8 mouse cellular contexts compared by ENCODE assay signal in the genomic region with DNA sequence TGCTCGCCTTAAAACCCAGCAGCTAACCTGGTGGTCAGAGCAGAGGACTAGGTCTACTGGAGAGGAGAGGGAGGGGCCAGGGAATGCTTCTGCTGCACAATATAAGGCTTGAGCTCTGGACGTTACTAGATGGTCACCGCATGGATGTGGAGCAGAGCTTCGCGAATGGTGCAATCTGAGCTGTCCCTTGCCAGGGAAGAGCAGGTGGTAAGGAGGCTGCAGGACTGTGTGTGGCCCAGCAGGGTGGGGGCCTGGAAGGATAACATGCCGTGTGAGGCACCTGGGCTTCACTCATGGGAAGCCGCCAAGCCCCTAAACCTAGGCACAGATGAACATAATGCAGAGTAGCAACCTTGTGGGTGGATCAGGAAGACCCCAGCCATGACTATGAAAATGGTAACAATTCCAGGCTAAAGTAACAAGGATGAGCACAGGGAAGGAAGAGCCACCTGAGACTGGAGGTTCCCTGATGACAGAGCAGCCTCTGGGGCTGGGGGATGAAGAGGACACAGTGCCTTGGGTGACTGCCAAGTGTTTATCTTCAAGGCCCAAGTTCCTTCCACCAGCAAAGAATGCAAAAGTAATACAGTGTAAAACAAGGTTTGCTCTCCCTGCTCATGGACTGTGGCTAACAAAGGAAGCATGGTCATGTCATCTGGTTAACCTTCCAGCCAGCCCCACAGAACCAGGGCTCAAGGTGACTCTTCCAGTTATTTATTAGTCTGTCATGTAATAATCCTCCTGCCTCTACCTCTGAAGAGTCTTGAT. TPM values are rescaled to one million over a fixed set of nuclear protein-coding genes. Genes with fewer than 3 reads are reported as not detected.
DNase-seq lines count a peak whose midpoint lies in the region; ATAC-seq and TF ChIP-seq lines count a peak whose summit lies in the region.

No protein-coding gene starts in this region.

- no peaks in the 10 kb centered on the region for H3K27me3 ChIP-seq in midbrain, embryonic 14.5 days (ENCODE audit: control insufficient read depth, insufficient read depth, low read length)
- no peaks in the 10 kb centered on the region for H3K27me3 ChIP-seq in thymus, adult 2 months (ENCODE audit: control insufficient read depth, insufficient read depth, low read length)

- H3K36me3 ChIP-seq in midbrain, embryonic 14.5 days (ENCODE audit: control insufficient read depth, insufficient read depth, low read length), result 0 out of 2 replicates have a peak, but pooled peaks cover 7% of the 10 kb centered on the region
- H3K36me3 ChIP-seq in thymus, adult 2 months (ENCODE audit: control insufficient read depth, insufficient read depth, low read length), result no peaks in the 10 kb centered on the region

- TF ChIP-seq CTCF in thymus, adult 2 months (IDR thresholded peaks at IDR 0.05; ENCODE audit: borderline replicate concordance, control insufficient read depth, extremely low read depth, insufficient read depth, low read length, poor library complexity), result no peak

- no peaks in the 10 kb centered on the region for H3K9me3 ChIP-seq in midbrain, embryonic 14.5 days (ENCODE audit: control insufficient read depth, low read length)

- peak overlapping the region; percentile 52; the same call in 1 of the 2 replicates for H3K27ac ChIP-seq in midbrain, embryonic 14.5 days (replicated peaks; ENCODE audit: low read depth, low read length)
- no peak overlapping the region for H3K27ac ChIP-seq in thymus, adult 2 months (ENCODE audit: control insufficient read depth, insufficient read depth, low read length)

- peaks cover 47% of the 10 kb centered on the region for H3K4me1 ChIP-seq in midbrain, embryonic 14.5 days (ENCODE audit: control insufficient read depth, insufficient read depth, low read length)
- H3K4me1 ChIP-seq in thymus, adult 2 months (replicated peaks; ENCODE audit: control insufficient read depth, insufficient read depth, low read length), result no peaks in the 10 kb centered on the region

- no peak for TF ChIP-seq POLR2A in thymus, adult 2 months (IDR thresholded peaks at IDR 0.05; ENCODE audit: control insufficient read depth, extremely low read depth, insufficient read depth, low read length, poor library complexity)

- peak; percentile 45 to 76 for DNase-seq in adrenal gland, adult (ENCODE audit: inconsistent age in 2 of 2, low spot score in 1 of 2)
- no peak for DNase-seq in adrenal gland, adult 8-10 months
- peak; percentile 29 for DNase-seq in right cerebral cortex, postnatal 25 days
- no peak for DNase-seq in right cerebral cortex, postnatal 4 days
- DNase-seq in kidney, adult 11 months, result peak; percentile 49
- peak; percentile 21 for DNase-seq in midbrain, embryonic 14.5 days
- no peak for DNase-seq in thymus, adult 2 months
- no peak for DNase-seq in Muller cell, postnatal 12 days (ENCODE audit: inconsistent ontology term)

- H3K4me3 ChIP-seq in midbrain, embryonic 14.5 days (replicated peaks; ENCODE audit: low read depth, low read length), result peak overlapping the region; percentile 54
- no peak overlapping the region for H3K4me3 ChIP-seq in thymus, adult 2 months (ENCODE audit: control insufficient read depth, insufficient read depth, low read length)

- H3K9ac ChIP-seq in midbrain, embryonic 14.5 days (replicated peaks; ENCODE audit: low read length), result peak overlapping the region; percentile 59

- no peak for ATAC-seq in midbrain, embryonic 14.5 days (ENCODE audit: low FRiP score, low TSS enrichment)

- WGBS in midbrain, embryonic 14.5 days, result 61% methylated on average over 7 of the region's 7 CpGs
- 95% methylated on average over 7 of the region's 7 CpGs for WGBS in thymus, adult 2 months

- H3K4me2 ChIP-seq in midbrain, embryonic 14.5 days (ENCODE audit: low read length), result peak overlapping the region; percentile 95

RNA-seq across cellular contexts. Expression of a gene that starts 21.8 kb away (rescaled TPM):
- 10 to 100 TPM; 31.8 to 45.7 (median 40.1) TPM for total RNA-seq in adrenal gland, adult 8-10 months (2022)
- polyA plus RNA-seq in midbrain, embryonic 14.5 days (2014; fragmentation: Nextera tagmentation; extraction: Ambion mirVana), result 268 and 322 TPM in 2 replicates
- 6.4 and 7.8 TPM in 2 replicates for polyA plus RNA-seq in thymus, adult 2 months (2012; rRNA removed)

RNA-seq across cellular contexts. Expression of a gene that starts 32.3 kb away (rescaled TPM):
- total RNA-seq in adrenal gland, adult 8-10 months (2022), result 10 to 100 TPM; 30.5 to 39.0 (median 35.2) TPM
- polyA plus RNA-seq in midbrain, embryonic 14.5 days (2014; fragmentation: Nextera tagmentation; extraction: Ambion mirVana), result 42.0 and 46.2 TPM in 2 replicates
- 19.0 and 21.3 TPM in 2 replicates for polyA plus RNA-seq in thymus, adult 2 months (2012; rRNA removed)

RNA-seq across cellular contexts. Expression of a gene that starts 58.9 kb away (rescaled TPM):
- 1 to 10 TPM; 1.7 to 5.9 (median 3.2) TPM for total RNA-seq in adrenal gland, adult 8-10 months (2022)
- polyA plus RNA-seq in midbrain, embryonic 14.5 days (2014; fragmentation: Nextera tagmentation; extraction: Ambion mirVana), result 0.36 and 0.39 TPM in 2 replicates
- 40.8 and 79.5 TPM in 2 replicates for polyA plus RNA-seq in thymus, adult 2 months (2012; rRNA removed)

Comparison
In these comparisons a context has a peak if more than half of its experiments do, and no peak if none do; other contexts are left out.
1. DNase-seq: peak in adrenal gland, adult (2 of 2), right cerebral cortex, postnatal 25 days (single experiment), kidney, adult 11 months (single experiment) and midbrain, embryonic 14.5 days (single experiment); none in adrenal gland, adult 8-10 months (single experiment), right cerebral cortex, postnatal 4 days (single experiment), thymus, adult 2 months (single experiment) and Muller cell, postnatal 12 days (single experiment).
2. RNA of a gene that starts 21.8 kb away (polyA plus RNA-seq): 268 to 322 TPM in midbrain, embryonic 14.5 days; 6.4 to 7.8 TPM in thymus, adult 2 months; every median in the first group is over 10 times any median in the second.
3. RNA of a gene that starts 58.9 kb away (polyA plus RNA-seq): 40.8 to 79.5 TPM in thymus, adult 2 months; 0.36 to 0.39 TPM in midbrain, embryonic 14.5 days; every median in the first group is over 10 times any median in the second.